12 mouse cellular contexts compared by ENCODE assay signal in genomic region chr1:164552658-164553057, GRCm38 (mm10).
DNase-seq lines count a peak whose midpoint lies in the region; ATAC-seq and TF ChIP-seq lines count a peak whose summit lies in the region.
"Had no signal": no experiment of that assay in that cellular context is flagged by ENCODE, and none has a peak within 500 bp of the region (broad histone marks: within the 10 kb centered on the region; RNA-seq: fewer than 3 reads in every experiment).

No protein-coding gene starts in this region.

- no peak overlapping the region for H3K4me2 ChIP-seq in hindbrain, embryonic 11.5 days (replicated peaks; ENCODE audit: low read depth, low read length)
- no peak overlapping the region for H3K4me2 ChIP-seq in midbrain, postnatal 0 days (ENCODE audit: low read depth, low read length, poor library complexity, severe bottlenecking)

- H3K4me1 ChIP-seq in hindbrain, embryonic 11.5 days (replicated peaks; ENCODE audit: control insufficient read depth, insufficient read depth, low read length) = no peaks in the 10 kb centered on the region
- no peaks in the 10 kb centered on the region; the same call in 1 of the 2 replicates for H3K4me1 ChIP-seq in hindbrain, embryonic 10.5 days (replicated peaks)
- no peaks in the 10 kb centered on the region for H3K4me1 ChIP-seq in midbrain, postnatal 0 days (ENCODE audit: insufficient read depth, low read length)
- H3K4me1 ChIP-seq in limb, embryonic 10.5 days = no peaks in the 10 kb centered on the region
- H3K4me1 ChIP-seq: megakaryocyte, embryonic 14.5 days had no signal

- no peaks in the 10 kb centered on the region for H3K27me3 ChIP-seq in hindbrain, embryonic 11.5 days (ENCODE audit: control insufficient read depth, insufficient read depth, low read length)
- no peaks in the 10 kb centered on the region for H3K27me3 ChIP-seq in hindbrain, embryonic 10.5 days (ENCODE audit: insufficient read depth, poor library complexity, severe bottlenecking)
- H3K27me3 ChIP-seq in midbrain, postnatal 0 days (ENCODE audit: insufficient read depth, low read length) = no peaks in the 10 kb centered on the region
- no peaks in the 10 kb centered on the region for H3K27me3 ChIP-seq in limb, embryonic 10.5 days (ENCODE audit: low read depth, poor library complexity, severe bottlenecking)
- H3K27me3 ChIP-seq: megakaryocyte, embryonic 14.5 days had no signal

- no peak overlapping the region for H3K9ac ChIP-seq in hindbrain, embryonic 11.5 days (ENCODE audit: low read depth, low read length)
- no peak overlapping the region for H3K9ac ChIP-seq in midbrain, postnatal 0 days (replicated peaks; ENCODE audit: low read length, poor library complexity, severe bottlenecking)
- H3K9ac ChIP-seq: liver, postnatal 0 days had no signal

- no peaks in the 10 kb centered on the region for H3K9me3 ChIP-seq in hindbrain, embryonic 11.5 days (ENCODE audit: control insufficient read depth, low read length)
- no peaks in the 10 kb centered on the region for H3K9me3 ChIP-seq in hindbrain, embryonic 10.5 days
- H3K9me3 ChIP-seq in midbrain, postnatal 0 days (ENCODE audit: low read length) = no peaks in the 10 kb centered on the region
- no peaks in the 10 kb centered on the region for H3K9me3 ChIP-seq in limb, embryonic 10.5 days (replicated peaks)
- H3K9me3 ChIP-seq: megakaryocyte, embryonic 14.5 days had no signal

- 67% methylated on average over 4 of the region's 4 CpGs for WGBS in hindbrain, embryonic 11.5 days
- 65% methylated on average over 4 of the region's 4 CpGs for WGBS in hindbrain, embryonic 10.5 days
- WGBS in midbrain, postnatal 0 days = 34% methylated on average over 4 of the region's 4 CpGs
- WGBS in limb, embryonic 10.5 days = 54% methylated on average over 4 of the region's 4 CpGs

- no peak overlapping the region for H3K4me3 ChIP-seq in hindbrain, embryonic 11.5 days (ENCODE audit: low read depth, low read length)
- H3K4me3 ChIP-seq in hindbrain, embryonic 10.5 days = no peak overlapping the region
- H3K4me3 ChIP-seq in midbrain, postnatal 0 days (ENCODE audit: low read depth, low read length) = no peak overlapping the region
- no peak overlapping the region for H3K4me3 ChIP-seq in limb, embryonic 10.5 days
- H3K4me3 ChIP-seq: megakaryocyte, embryonic 14.5 days had no signal

- DNase-seq in adrenal gland, adult 2 months = peak; percentile 39
- DNase-seq in adrenal gland, postnatal 25 days = no peak
- no peak for DNase-seq in hindbrain, embryonic 11.5 days (ENCODE audit: low spot score)
- DNase-seq in hindbrain, embryonic 10.5 days (ENCODE audit: low spot score) = no peak
- peak; percentile 19 for DNase-seq in heart, postnatal 4 days
- DNase-seq in midbrain, postnatal 0 days (ENCODE audit: low spot score) = peak; percentile 47
- no peak for DNase-seq in limb, embryonic 10.5 days (ENCODE audit: low spot score)
- DNase-seq in layer of hippocampus, postnatal 10 days (ENCODE audit: low spot score in 2 of 2) = no peak
- DNase-seq: cerebellum, postnatal 14 days; left cerebral cortex, postnatal 4 days; liver, postnatal 0 days had no signal

- H3K36me3 ChIP-seq in hindbrain, embryonic 11.5 days (ENCODE audit: control insufficient read depth, insufficient read depth, low read length) = no peaks in the 10 kb centered on the region
- no peaks in the 10 kb centered on the region for H3K36me3 ChIP-seq in hindbrain, embryonic 10.5 days
- H3K36me3 ChIP-seq in midbrain, postnatal 0 days (ENCODE audit: insufficient read depth, low read length) = no peaks in the 10 kb centered on the region
- H3K36me3 ChIP-seq in limb, embryonic 10.5 days = no peaks in the 10 kb centered on the region

- no peak for TF ChIP-seq CTCF in midbrain, postnatal 0 days (IDR thresholded peaks at IDR 0.05)

- no peak overlapping the region for H3K27ac ChIP-seq in hindbrain, embryonic 11.5 days (ENCODE audit: low read depth, low read length)
- H3K27ac ChIP-seq in hindbrain, embryonic 10.5 days = no peak overlapping the region
- no peak overlapping the region for H3K27ac ChIP-seq in midbrain, postnatal 0 days (ENCODE audit: low read depth, low read length)
- no peak overlapping the region for H3K27ac ChIP-seq in limb, embryonic 10.5 days

- ATAC-seq in hindbrain, embryonic 11.5 days (ENCODE audit: low FRiP score) = 0 out of 2 replicates have a peak, but pooled peaks have one; percentile 53
- no peak for ATAC-seq in midbrain, postnatal 0 days (ENCODE audit: low FRiP score)
- ATAC-seq: liver, postnatal 0 days had no signal

Comparison
In these comparisons a context has a peak if more than half of its experiments do, and no peak if none do; other contexts are left out.
1. DNase-seq: peak in adrenal gland, adult 2 months (single experiment), heart, postnatal 4 days (single experiment) and midbrain, postnatal 0 days (single experiment); none in adrenal gland, postnatal 25 days (single experiment), hindbrain, embryonic 11.5 days (single experiment), hindbrain, embryonic 10.5 days (single experiment), limb, embryonic 10.5 days (single experiment) and layer of hippocampus, postnatal 10 days (0 of 2).